Mouse (Mus musculus): ENCODE measurements around the gene Slc16a12.

GRCm38 (mm10) chr19:34699300-34699699, 47.8 kb downstream of the Slc16a12 start:
- no peak for TF ChIP-seq HCFC1 (IDR thresholded peaks at IDR 0.05; ENCODE audit: borderline replicate concordance, insufficient read depth, low read length)
- no peak for TF ChIP-seq CHD2 (IDR thresholded peaks at IDR 0.05; ENCODE audit: low read depth, low read length)
- TF ChIP-seq MAFK (IDR thresholded peaks at IDR 0.05; ENCODE audit: insufficient read depth, low read depth, low read length), result no peak

Data from ES-E14 (cell line).